Mouse (Mus musculus): ENCODE results near the gene Unk. TPM values are rescaled to one million over a fixed set of nuclear protein-coding genes. Genes with fewer than 3 reads are reported as not detected.
A peak's percentile ranks its signal among the peaks of the same experiment; 100 is the strongest.

Unk gene
- polyA plus RNA-seq, 1 experiment from 2014 or later = 7.4 TPM

GRCm38 (mm10) chr11:116061641-116062415, 31.7 kb downstream of the Unk start:
- 0 out of 2 replicates have a peak, but pooled peaks cover 4% of the 10 kb centered on the region for H3K4me1 ChIP-seq (replicated peaks; ENCODE audit: control insufficient read depth, insufficient read depth, low read length)
- H3K9me3 ChIP-seq (ENCODE audit: control insufficient read depth) = no peaks in the 10 kb centered on the region
- ATAC-seq = no peak
- H3K27ac ChIP-seq (ENCODE audit: low read depth, low read length) = no peak overlapping the region
- no peaks in the 10 kb centered on the region for H3K27me3 ChIP-seq (replicated peaks; ENCODE audit: control insufficient read depth, insufficient read depth, low read length)
- no peak overlapping the region for H3K9ac ChIP-seq (ENCODE audit: low read depth, low read length)
- no peak overlapping the region for H3K4me2 ChIP-seq (replicated peaks; ENCODE audit: low read depth)
- H3K4me3 ChIP-seq (ENCODE audit: low read depth, low read length) = no peak overlapping the region
- H3K36me3 ChIP-seq (ENCODE audit: control insufficient read depth, insufficient read depth) = peaks cover 38% of the 10 kb centered on the region
- WGBS = 86% methylated on average over 13 of the region's 13 CpGs
- no peak for TF ChIP-seq CTCF (IDR thresholded peaks at IDR 0.05; ENCODE audit: low read depth)

- WGBS = 74% methylated on average over 8 of the region's 8 CpGs
- Histone ChIP-seq H3K36me3 (ENCODE audit: control insufficient read depth, insufficient read depth) (peaks cover 31% of the 10 kb centered on the region), H3K4me2 (replicated peaks; ENCODE audit: low read depth) (no peak overlapping the region), H3K27ac (ENCODE audit: low read depth, low read length) (no peak overlapping the region), H3K4me3 (ENCODE audit: low read depth, low read length) (no peak overlapping the region), H3K27me3 (replicated peaks; ENCODE audit: control insufficient read depth, insufficient read depth, low read length) (no peaks in the 10 kb centered on the region), H3K9ac (ENCODE audit: low read depth, low read length) (no peak overlapping the region), H3K9me3 (ENCODE audit: control insufficient read depth) (no peaks in the 10 kb centered on the region), H3K4me1 (replicated peaks; ENCODE audit: control insufficient read depth, insufficient read depth, low read length) (0 out of 2 replicates have a peak, but pooled peaks cover 4% of the 10 kb centered on the region)
- no peak for ATAC-seq
- TF ChIP-seq CTCF (IDR thresholded peaks at IDR 0.05; ENCODE audit: low read depth) = no peak
These were observed 32.4 kb downstream of the Unk start for GRCm38 (mm10) chr11:116062521-116062920.

GRCm38 (mm10) chr11:116063562-116063961, 33.4 kb downstream of the Unk start:
- Histone ChIP-seq H3K9ac (ENCODE audit: low read depth, low read length) (no peak overlapping the region), H3K4me1 (replicated peaks; ENCODE audit: control insufficient read depth, insufficient read depth, low read length) (0 out of 2 replicates have a peak, but pooled peaks cover 4% of the 10 kb centered on the region), H3K4me3 (ENCODE audit: low read depth, low read length) (no peak overlapping the region), H3K36me3 (ENCODE audit: control insufficient read depth, insufficient read depth) (peaks cover 20% of the 10 kb centered on the region), H3K27ac (ENCODE audit: low read depth, low read length) (no peak overlapping the region), H3K9me3 (ENCODE audit: control insufficient read depth) (no peaks in the 10 kb centered on the region), H3K27me3 (replicated peaks; ENCODE audit: control insufficient read depth, insufficient read depth, low read length) (no peaks in the 10 kb centered on the region), H3K4me2 (replicated peaks; ENCODE audit: low read depth) (no peak overlapping the region)
- TF ChIP-seq CTCF (IDR thresholded peaks at IDR 0.05; ENCODE audit: low read depth) = no peak
- no peak for ATAC-seq
- WGBS = 63% methylated on average over 13 of the region's 13 CpGs

- Histone ChIP-seq H3K36me3 (ENCODE audit: control insufficient read depth, insufficient read depth) (peaks cover 13% of the 10 kb centered on the region), H3K4me2 (replicated peaks; ENCODE audit: low read depth) (no peak overlapping the region), H3K27ac (ENCODE audit: low read depth, low read length) (no peak overlapping the region), H3K9ac (ENCODE audit: low read depth, low read length) (no peak overlapping the region), H3K4me3 (ENCODE audit: low read depth, low read length) (no peak overlapping the region), H3K27me3 (replicated peaks; ENCODE audit: control insufficient read depth, insufficient read depth, low read length) (no peaks in the 10 kb centered on the region), H3K4me1 (replicated peaks; ENCODE audit: control insufficient read depth, insufficient read depth, low read length) (0 out of 2 replicates have a peak, but pooled peaks cover 4% of the 10 kb centered on the region), H3K9me3 (ENCODE audit: control insufficient read depth) (no peaks in the 10 kb centered on the region)
- no peak for TF ChIP-seq CTCF (IDR thresholded peaks at IDR 0.05; ENCODE audit: low read depth)
- no peak for ATAC-seq
- 65% methylated on average over 23 of the region's 23 CpGs for WGBS
These were observed 34.2 kb downstream of the Unk start for GRCm38 (mm10) chr11:116064187-116064867.

GRCm38 (mm10) chr11:116065345-116065744, 35.2 kb downstream of the Unk start:
- H3K4me3 ChIP-seq (ENCODE audit: low read depth, low read length) = no peak overlapping the region
- H3K4me2 ChIP-seq (replicated peaks; ENCODE audit: low read depth) = no peak overlapping the region
- ATAC-seq = no peak

GRCm38 (mm10) chr11:116071510-116071909, 41.4 kb downstream of the Unk start:
- Histone ChIP-seq H3K4me3 (ENCODE audit: low read depth, low read length) (no peak overlapping the region), H3K27ac (ENCODE audit: low read depth, low read length) (no peak overlapping the region), H3K36me3 (ENCODE audit: control insufficient read depth, insufficient read depth) (no peaks in the 10 kb centered on the region), H3K9me3 (ENCODE audit: control insufficient read depth) (no peaks in the 10 kb centered on the region), H3K27me3 (replicated peaks; ENCODE audit: control insufficient read depth, insufficient read depth, low read length) (no peaks in the 10 kb centered on the region), H3K4me1 (replicated peaks; ENCODE audit: control insufficient read depth, insufficient read depth, low read length) (no peaks in the 10 kb centered on the region; the same call in 1 of the 2 replicates), H3K4me2 (replicated peaks; ENCODE audit: low read depth) (no peak overlapping the region), H3K9ac (ENCODE audit: low read depth, low read length) (no peak overlapping the region)
- no peak for ATAC-seq
- WGBS = 63% methylated on average over 5 of the region's 5 CpGs
- peak; percentile 56 for TF ChIP-seq CTCF (IDR thresholded peaks at IDR 0.05; ENCODE audit: low read depth)

More at GRCm38 (mm10) chr11:116065345-116065744, 35.2 kb downstream of the Unk start:
- Histone ChIP-seq H3K27ac (ENCODE audit: low read depth, low read length) (no peak overlapping the region), H3K4me1 (replicated peaks; ENCODE audit: control insufficient read depth, insufficient read depth, low read length) (0 out of 2 replicates have a peak, but pooled peaks cover 2% of the 10 kb centered on the region), H3K9ac (ENCODE audit: low read depth, low read length) (no peak overlapping the region), H3K36me3 (ENCODE audit: control insufficient read depth, insufficient read depth) (peaks cover 3% of the 10 kb centered on the region), H3K27me3 (replicated peaks; ENCODE audit: control insufficient read depth, insufficient read depth, low read length) (no peaks in the 10 kb centered on the region), H3K9me3 (ENCODE audit: control insufficient read depth) (no peaks in the 10 kb centered on the region)
- WGBS = 83% methylated on average over 12 of the region's 12 CpGs
- no peak for TF ChIP-seq CTCF (IDR thresholded peaks at IDR 0.05; ENCODE audit: low read depth)
